Mouse (Mus musculus): ENCODE measurements around the gene Egr4. TPM values are rescaled to one million over a fixed set of nuclear protein-coding genes. Genes with fewer than 3 reads are reported as not detected.

Egr4 gene
- total RNA-seq, 2 experiments from 2014 or later = not detected

DNA sequence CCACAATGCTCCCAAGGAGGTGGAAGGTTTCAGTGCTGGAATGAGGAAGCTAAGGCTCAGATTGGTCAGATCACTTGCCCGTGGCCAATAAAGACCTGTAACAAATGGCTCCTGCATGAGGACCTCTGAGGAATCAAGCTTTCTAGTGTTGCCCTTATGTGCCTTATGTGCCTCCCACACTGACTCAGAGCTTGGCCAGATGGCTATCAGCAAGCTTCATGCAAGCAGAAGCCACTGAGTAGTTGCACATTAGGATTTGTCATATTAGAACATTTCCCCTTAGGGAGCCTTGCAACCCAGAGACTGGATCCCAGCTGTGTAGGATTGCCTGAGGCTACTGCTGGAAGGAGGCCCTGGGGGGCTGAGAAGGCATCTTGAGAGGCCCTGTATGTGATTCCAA is 13.0 kb downstream of the Egr4 start:
- no peak for DNase-seq
- intact Hi-C loops (cut with DNase I; ENCODE audit: low total_unique reads) = no loop called here

- DNase-seq = no peak
- intact Hi-C loops (cut with DNase I; ENCODE audit: low total_unique reads) = no loop called here
Observed at GRCm38 (mm10) chr6:85498147-85498546, 15.2 kb downstream of the Egr4 start.

DNA sequence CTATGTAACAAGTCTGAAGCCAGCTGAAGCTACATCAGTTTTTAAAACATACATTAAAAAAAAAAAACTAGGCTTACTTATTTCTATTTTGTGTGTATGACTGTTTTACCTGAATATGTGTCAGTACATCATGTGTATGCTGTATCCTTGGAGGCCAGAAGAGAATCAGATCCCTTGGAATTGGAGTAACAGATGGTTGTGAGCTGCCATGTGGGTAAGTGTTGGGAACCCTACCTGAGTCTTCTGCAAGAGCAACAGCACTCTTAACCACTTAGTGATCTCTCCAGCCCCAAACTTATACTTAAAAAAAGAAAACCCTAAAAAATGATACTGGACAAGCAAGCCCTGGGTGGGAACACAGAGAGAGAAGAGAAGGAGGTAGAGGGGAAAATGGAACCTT is 16.4 kb downstream of the Egr4 start:
- DNase-seq = no peak

DNA sequence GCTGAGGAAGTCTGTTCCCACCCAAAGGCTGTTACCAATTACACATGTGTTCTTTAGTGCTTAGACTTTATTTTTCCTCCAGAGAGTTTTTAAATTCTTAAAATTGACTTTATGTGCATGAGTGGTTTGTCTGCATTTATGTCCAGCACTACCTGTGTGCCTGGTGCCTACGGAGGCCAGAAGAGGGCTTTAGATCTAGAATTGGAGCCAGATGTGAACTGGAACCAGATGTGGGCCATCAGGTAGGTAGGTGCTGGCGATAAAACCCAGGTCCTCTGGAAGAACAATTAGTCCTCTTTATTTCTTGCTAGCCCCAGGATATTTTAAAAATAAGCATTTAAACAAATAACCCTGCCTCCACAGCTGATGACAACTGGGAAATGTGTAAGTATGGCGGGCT is 21.8 kb downstream of the Egr4 start:
- intact Hi-C loops (cut with DNase I; ENCODE audit: low total_unique reads) = no loop called here
- no peak for DNase-seq

More for the DNA sequence above, 16.4 kb downstream of the Egr4 start:
- intact Hi-C loops (cut with DNase I; ENCODE audit: low total_unique reads) = no loop called here

DNA sequence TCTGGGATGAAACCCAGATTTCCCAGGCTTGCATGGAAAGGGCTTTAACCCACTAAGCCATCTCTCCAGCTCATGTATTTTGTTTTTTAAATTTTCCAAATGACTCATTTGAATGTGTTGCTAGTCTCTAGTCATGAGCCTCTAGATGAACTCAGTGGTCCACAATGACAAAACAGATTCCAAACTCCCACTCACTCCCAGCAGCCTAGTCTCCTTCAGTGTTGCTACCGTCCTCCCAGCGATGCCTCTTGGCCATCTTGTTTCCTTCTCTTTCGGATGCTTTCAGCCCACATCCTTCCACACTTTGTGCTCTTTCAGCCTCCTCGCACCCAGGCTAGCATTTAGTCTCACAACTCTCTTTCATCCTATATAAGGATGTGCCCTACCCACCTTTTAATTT is 23.1 kb downstream of the Egr4 start:
- intact Hi-C loops (cut with DNase I; ENCODE audit: low total_unique reads) = no loop called here
- no peak for DNase-seq

- DNase-seq = no peak
- intact Hi-C loops (cut with DNase I; ENCODE audit: low total_unique reads) = no loop called here
Observed at GRCm38 (mm10) chr6:85489717-85490116, 23.7 kb downstream of the Egr4 start.

GRCm38 (mm10) chr6:85488510-85488909 is 24.9 kb downstream of the Egr4 start:
- intact Hi-C loops (cut with DNase I; ENCODE audit: low total_unique reads) = no loop called here
- DNase-seq = no peak

DNA sequence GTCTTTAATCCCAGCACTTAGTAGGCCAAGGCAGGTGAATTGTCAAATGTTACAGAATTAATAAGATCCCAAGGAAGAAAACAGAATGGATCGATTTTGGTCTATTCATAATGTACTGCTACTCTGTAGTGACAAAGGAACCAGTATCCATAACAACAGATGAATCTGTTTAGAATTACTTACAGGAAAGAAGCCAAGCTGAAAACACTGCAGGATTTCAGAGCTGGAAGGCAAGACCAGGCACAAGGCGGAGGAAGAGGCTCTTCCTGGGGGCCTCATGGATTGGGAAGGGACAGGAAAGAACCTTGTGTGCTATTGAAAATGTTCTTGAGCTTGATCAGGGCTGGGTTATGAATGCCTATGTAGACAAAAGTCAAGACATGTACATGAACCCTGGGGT is 27.7 kb downstream of the Egr4 start:
- no peak for DNase-seq
- intact Hi-C loops (cut with DNase I; ENCODE audit: low total_unique reads) = no loop called here

GRCm38 (mm10) chr6:85483843-85484721 is 29.3 kb downstream of the Egr4 start:
- intact Hi-C loops (cut with DNase I; ENCODE audit: low total_unique reads) = no loop called here
- DNase-seq = no peak

DNA sequence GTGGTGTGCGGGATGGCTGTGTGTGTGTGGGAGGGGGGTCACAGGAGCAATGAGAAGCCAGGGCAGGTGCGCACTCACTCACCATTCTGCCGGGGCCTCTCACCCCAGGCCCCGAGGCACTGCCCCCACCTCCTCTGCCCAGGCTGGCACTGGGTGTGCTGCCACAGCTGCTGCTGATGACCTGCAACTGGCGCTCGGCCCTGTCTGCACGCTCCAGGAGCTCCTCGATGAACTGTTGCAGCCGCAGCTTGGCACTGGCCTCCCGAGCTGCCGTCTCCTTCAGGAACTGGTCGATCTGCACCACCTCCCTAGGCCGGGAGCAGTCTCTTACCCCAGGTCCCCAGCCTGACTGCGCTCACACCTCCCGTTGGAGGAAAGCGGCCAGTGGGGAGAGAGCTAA is 32.7 kb downstream of the Egr4 start:
- DNase-seq = no peak
- intact Hi-C loops (cut with DNase I; ENCODE audit: low total_unique reads) = no loop called here

DNA sequence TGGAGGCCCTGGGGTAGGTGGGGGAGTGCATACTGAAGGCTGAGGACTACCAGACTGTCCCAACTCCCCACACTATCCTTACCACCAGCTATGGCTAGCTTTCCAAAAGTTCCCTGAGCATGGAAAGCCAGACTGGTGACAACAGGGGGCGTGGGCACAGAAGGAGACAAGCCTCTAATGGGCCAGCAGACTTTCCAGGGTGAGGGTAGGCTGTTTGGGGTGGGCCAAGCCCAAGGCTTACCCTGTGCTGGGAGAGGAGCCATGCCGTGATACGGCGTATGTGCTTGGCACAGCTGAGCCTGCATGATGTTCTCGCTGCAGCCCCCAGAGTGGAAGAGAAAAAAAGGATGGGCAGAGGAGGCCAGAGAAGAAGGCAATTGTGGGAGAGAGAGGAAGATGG is 33.4 kb downstream of the Egr4 start:
- intact Hi-C loops (cut with DNase I; ENCODE audit: low total_unique reads) = no loop called here
- DNase-seq = no peak

DNA sequence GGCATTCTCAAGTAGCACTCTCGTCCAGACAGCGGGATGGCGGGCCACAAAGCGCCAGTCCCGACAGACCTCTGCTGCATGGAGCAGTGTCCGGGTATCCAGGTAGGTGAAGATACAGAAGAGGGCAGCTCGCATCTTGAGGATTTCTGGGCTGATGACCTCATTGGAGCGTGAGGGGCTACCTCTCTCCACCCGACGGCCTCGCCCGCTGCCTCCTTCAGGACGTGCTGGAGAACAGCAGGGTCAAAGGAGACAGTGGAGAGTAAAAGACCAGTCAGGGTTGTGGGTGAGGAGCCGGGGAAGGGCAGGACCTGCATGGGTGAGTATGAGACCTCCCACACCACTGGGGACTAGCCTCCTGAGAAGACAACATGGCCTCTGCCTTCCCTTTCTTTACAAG is 35.0 kb downstream of the Egr4 start:
- DNase-seq = no peak
- intact Hi-C loops (cut with DNase I; ENCODE audit: low total_unique reads) = no loop called here

GRCm38 (mm10) chr6:85477366-85477917 is 35.9 kb downstream of the Egr4 start:
- intact Hi-C loops (cut with DNase I; ENCODE audit: low total_unique reads) = no loop called here

DNA sequence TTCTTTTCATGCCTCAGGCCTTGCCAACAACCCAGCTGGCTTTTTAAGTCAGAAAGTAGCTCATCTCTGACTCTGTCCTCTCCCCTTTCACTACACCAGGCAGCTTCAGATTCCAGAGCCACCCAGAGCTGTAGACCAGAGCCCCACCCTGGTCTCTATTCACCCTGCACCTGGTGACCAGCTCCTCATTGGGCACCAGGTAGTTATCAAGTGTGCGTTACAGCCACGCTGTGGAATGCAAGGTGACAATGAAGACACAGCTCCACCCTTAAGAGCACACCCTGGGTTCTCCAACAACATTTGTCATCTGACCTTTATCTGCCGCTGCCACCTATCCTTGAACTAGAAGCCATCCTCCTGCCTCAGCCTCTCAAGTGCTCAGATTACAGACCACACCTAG is 37.8 kb downstream of the Egr4 start:
- intact Hi-C loops (cut with DNase I; ENCODE audit: low total_unique reads) = no loop called here

More at GRCm38 (mm10) chr6:85477366-85477917, 35.9 kb downstream of the Egr4 start:
- peak; percentile 29 for DNase-seq

DNA sequence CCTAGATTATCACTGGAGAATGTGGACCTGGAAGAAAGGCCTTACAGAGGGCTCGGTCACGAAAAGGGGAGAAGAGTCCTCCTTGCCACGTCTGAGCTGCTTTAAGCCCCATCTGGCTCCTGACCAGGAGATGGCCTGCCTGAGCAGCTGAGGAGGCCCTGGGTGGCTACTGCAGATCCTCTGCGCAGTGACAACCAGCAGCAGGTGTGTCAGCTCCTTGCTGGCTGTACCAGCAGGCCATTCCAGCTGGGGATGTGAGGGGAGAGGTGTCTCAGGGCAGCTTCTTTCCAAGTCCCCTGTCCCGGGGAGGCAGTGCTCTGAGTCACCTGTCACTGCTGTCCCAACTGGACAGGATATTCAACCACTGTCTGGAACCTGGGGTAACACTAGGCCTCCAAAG is 40.8 kb downstream of the Egr4 start:
- no peak for DNase-seq
- intact Hi-C loops (cut with DNase I; ENCODE audit: low total_unique reads) = no loop called here

More for the DNA sequence above, 37.8 kb downstream of the Egr4 start:
- DNase-seq = no peak

DNA sequence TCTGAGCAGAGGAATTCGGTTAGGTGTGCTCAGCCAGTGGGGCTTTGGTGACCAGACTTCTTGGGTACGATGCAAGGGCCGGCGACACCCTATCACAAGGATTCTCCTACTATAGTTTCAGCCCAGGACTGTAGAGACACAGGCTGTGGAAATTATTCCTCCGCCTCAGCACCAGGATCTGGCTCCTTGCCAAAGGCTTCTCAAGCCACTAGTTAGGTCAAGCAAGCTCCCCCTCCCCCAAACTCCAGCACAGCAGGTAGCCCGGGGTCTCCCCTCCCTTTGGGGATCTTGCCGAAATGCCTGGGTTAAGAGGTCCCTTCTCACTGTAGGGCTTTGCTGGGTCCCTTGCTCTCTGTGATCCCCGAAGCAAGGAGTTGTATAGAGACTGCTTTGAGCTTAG is 41.4 kb downstream of the Egr4 start:
- intact Hi-C loops (cut with DNase I; ENCODE audit: low total_unique reads) = no loop called here
- no peak for DNase-seq

- DNase-seq = no peak
- intact Hi-C loops (cut with DNase I; ENCODE audit: low total_unique reads) = no loop called here
Observed at GRCm38 (mm10) chr6:85469660-85470430, 43.5 kb downstream of the Egr4 start.

DNA sequence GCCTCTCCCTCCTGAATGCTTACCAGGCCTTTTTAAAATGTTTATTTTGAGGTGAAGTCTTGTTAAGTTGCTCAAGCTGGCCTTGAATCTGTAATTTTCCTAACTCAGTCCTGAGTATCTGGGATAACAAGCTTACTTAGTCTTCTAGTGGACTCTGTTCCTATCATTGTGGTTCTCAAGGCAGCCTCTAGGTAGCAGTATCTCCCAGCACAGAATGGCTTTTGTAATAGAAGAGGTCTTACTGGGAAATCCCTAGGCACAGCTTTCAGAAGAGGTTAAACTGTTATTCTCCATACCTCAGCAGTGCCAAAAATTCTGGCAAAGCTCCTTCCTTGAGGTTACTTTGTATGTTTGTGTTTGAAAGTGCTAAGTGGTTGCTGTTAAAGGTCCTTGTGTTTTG is 48.0 kb downstream of the Egr4 start:
- DNase-seq = no peak
- intact Hi-C loops (cut with DNase I; ENCODE audit: low total_unique reads) = no loop called here
